Mouse (Mus musculus) left cerebral cortex, adult 18-20 months (tissue): ENCODE results near the gene Polr2b. TPM values are rescaled to one million over a fixed set of nuclear protein-coding genes. Genes with fewer than 3 reads are reported as not detected.

ENCODE experiments used
- DNase-seq, 2 experiments: peaks; one replicate each; pipeline ENCODE4 v3.0.0; 2021 to 2022; ENCODE audit warnings: low spot score in 2 of 2, mixed read lengths in 1 of 2
- long read RNA-seq, 2 experiments: library from polyadenylated mRNA; stranded (forward); transcript quantifications; one replicate each; pipeline ENCODE4 v2.0.0; 2021
- total RNA-seq, 2 experiments: library from RNA; stranded (reverse); gene quantifications; 2 replicates each; pipeline ENCODE4 v1.2.3; 2021

Gene Polr2b
- 10 to 100 TPM; 44.0 to 45.3 TPM for total RNA-seq
- long read RNA-seq, experiment 1, full-length matches to known transcripts: 56 of 67 reads
- long read RNA-seq, experiment 1, partial matches to known transcripts: 4 of 67 reads
- long read RNA-seq, experiment 1, other reads (novel, unspliced or antisense): 7 of 67 reads
- long read RNA-seq, experiment 2, full-length matches to known transcripts: 33 of 40 reads
- long read RNA-seq, experiment 2, partial matches to known transcripts: 3 of 40 reads
- long read RNA-seq, experiment 2, other reads (novel, unspliced or antisense): 4 of 40 reads

- peak; percentile 99 for DNase-seq
Measured at GRCm38 (mm10) chr5:77309924-77310772, at the start of gene Polr2b, which contains the start of gene Noa1. Gene Polr2b, plus strand, starts transcription at chr5:77310147. Gene Noa1, minus strand, starts transcription at chr5:77310084.

GRCm38 (mm10) chr5:77261137-77261536 lies 48.8 kb upstream of the Polr2b start:
- no peak for DNase-seq

- DNase-seq: no peak
Measured at GRCm38 (mm10) chr5:77262105-77262504, 47.8 kb upstream of the Polr2b start.

- peak; percentile 26 to 50 for DNase-seq
Measured at GRCm38 (mm10) chr5:77265081-77265670, 44.8 kb upstream of the Polr2b start, which contains the start of gene Rest. Gene Rest, plus strand, starts transcription at chr5:77265491.

DNA sequence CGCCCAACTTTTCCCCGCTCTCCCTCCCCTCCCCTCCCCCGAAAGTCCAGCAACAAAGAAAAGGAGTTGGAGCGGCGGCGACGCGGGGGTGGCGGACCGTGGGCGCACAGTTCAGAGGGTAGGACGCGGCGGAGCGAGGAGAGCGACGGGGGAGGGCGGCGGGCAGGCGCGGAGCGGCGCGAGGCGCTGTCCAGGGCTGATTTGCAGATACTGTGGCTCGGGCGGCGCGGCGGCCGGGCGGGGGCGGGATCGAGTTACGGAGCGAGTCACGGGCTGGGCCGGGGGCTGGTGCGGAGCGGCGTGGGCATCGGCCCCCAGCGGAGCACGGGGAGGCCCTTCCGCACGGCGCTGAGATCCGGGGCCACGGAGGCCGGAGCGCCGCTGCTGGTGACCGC lies 44.3 kb upstream of the Polr2b start:
- peak; percentile 26 to 54 for DNase-seq

DNA sequence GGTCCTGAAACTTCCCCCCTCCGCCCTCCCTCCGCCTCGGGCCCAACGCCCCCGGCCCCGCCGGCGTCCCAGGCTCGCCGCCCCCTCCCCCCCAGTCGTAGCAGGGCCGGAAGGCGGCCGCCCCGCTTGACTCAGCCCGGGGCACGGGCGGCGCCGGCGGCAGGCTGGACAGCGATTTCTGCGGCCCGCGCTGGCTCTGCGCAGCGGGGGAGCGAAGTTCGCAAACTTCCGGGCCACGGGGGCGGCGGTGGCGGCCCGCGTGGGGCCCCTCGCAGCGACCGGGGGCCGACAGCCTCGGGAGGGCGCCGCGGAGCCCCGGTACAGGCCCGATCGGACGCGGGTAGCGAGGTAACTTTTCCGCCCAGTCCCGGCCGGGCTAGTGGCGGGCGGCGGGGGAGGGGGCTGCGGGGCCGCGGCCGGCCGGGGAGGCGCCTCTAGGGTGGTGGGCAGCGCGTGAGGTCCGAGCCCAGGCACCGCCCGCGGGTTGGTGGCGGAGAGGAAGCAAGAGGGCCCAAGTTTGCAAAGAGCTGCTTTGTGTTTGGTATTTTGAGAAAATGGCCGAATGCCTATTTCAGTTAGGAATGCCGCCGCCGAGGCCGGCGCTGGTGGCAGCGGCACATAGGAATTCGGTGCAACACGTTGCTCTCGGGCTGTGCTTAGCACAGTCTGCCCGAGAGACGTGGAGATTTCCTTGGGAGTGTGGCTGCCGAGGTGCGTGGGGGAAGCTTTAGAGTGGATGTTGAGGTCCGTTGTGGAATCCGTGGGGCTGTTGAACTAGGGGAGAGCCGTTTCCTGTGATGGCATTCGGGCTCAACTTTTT lies 43.7 kb upstream of the Polr2b start:
- peak; percentile 8 to 30 for DNase-seq

DNA sequence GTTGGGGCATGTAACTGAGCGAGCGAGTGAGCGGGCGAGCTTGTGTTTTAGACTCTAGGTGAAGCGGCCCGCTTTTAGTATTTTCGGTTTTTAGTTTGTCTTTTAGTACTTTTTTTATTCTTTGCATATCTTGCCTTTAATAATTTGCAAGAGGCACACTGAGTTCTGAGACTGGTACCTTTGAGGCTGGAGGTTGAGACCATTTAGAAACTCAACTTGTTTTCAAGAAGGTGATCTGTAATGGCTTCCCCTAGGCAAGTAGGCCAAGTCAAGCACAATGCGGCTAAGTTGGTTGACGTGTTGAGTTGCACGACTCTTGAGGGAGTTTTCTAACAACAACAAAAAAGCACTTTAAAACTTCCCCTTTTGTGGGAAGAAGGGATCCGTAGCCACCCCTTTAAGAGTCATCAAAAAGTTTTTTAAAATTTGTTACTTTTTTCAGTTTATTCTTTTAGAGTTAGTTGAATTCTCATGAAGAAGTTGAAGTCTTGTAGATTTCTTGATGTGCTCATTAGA lies 43.0 kb upstream of the Polr2b start:
- DNase-seq: no peak

DNA sequence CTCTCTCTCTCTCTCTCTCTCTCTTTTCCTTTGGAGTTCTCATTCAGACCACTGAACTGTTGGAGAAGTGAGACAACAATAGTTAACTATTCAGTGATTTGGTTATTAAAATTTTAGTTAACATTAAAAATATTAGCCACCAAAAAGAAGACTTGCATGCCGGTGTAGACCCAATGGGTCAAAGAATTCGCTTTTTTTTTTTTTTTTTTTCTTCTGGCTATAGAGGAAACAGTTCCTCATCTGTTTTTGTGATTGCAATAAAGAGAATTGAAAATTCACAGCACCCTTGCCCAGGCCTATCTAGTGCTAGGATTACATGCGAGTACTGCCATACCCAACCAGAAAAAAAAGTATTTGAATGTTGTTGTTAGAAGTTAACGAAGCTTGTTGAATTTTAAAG lies 42.5 kb upstream of the Polr2b start:
- no peak for DNase-seq

DNA sequence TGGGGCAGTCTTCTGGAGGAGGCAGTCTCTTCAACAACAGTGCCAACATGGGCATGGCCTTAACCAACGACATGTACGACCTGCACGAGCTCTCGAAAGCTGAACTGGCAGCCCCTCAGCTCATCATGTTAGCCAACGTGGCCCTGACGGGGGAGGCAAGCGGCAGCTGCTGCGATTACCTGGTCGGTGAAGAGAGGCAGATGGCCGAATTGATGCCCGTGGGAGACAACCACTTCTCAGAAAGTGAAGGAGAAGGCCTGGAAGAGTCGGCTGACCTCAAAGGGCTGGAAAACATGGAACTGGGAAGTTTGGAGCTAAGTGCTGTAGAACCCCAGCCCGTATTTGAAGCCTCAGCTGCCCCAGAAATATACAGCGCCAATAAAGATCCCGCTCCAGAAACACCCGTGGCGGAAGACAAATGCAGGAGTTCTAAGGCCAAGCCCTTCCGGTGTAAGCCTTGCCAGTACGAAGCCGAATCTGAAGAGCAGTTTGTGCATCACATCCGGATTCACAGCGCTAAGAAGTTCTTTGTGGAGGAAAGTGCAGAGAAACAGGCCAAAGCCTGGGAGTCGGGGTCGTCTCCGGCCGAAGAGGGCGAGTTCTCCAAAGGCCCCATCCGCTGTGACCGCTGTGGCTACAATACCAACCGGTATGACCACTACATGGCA lies 41.9 kb upstream of the Polr2b start:
- DNase-seq: no peak

GRCm38 (mm10) chr5:77269399-77269798 lies 40.5 kb upstream of the Polr2b start:
- no peak for DNase-seq

- DNase-seq: no peak
Measured at GRCm38 (mm10) chr5:77273151-77273550, 36.8 kb upstream of the Polr2b start.

DNA sequence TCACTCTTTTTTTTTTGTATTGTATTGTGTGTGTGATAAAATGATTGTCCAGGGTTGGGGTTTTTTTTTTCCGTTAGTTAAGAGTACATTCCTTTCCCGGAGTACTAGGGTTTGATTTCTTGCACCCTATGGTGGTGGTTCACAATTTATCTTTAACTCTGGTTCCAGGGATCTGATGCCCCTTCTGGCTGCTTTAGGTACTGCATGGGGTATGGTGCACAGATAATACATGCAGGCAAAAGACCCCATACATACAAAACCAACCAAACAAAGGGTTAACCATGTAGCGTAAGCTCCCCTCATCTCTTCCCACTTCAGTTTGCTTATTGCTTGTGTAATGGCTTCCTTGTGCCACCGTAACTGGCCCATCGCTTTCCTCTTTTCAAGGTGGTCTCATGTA lies 34.0 kb upstream of the Polr2b start:
- DNase-seq: peak in 1 of 2 experiments; percentile 13

- DNase-seq: no peak
Measured at GRCm38 (mm10) chr5:77277204-77277603, 32.7 kb upstream of the Polr2b start.

DNA sequence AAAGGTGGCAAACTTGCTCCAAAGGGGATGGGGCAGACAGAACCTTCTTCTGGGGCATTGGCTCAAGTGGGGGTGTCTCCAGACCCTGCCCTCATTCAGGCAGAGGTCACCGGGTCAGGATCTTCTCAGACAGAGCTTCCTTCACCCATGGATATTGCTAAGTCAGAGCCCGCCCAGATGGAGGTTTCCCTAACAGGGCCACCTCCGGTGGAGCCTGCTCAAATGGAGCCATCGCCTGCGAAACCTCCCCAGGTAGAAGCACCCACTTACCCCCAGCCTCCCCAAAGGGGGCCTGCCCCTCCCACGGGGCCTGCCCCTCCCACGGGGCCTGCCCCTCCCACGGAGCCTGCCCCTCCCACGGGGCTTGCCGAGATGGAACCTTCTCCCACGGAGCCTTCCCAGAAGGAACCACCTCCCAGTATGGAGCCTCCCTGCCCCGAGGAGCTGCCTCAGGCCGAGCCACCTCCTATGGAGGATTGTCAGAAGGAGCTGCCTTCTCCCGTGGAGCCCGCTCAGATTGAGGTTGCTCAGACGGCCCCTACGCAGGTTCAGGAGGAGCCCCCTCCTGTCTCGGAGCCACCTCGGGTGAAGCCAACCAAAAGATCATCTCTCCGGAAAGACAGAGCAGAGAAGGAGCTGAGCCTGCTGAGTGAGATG lies 28.3 kb upstream of the Polr2b start:
- DNase-seq: no peak

DNA sequence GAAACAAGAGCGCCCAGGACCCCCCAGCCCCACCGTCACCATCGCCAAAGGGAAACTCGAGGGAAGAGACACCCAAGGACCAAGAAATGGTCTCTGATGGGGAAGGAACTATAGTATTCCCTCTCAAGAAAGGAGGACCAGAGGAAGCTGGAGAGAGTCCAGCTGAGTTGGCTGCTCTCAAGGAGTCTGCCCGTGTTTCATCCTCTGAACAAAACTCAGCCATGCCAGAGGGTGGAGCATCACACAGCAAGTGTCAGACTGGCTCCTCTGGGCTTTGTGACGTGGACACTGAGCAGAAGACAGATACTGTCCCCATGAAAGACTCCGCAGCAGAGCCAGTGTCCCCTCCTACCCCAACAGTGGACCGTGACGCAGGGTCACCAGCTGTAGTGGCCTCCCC lies 27.7 kb upstream of the Polr2b start:
- no peak for DNase-seq

DNA sequence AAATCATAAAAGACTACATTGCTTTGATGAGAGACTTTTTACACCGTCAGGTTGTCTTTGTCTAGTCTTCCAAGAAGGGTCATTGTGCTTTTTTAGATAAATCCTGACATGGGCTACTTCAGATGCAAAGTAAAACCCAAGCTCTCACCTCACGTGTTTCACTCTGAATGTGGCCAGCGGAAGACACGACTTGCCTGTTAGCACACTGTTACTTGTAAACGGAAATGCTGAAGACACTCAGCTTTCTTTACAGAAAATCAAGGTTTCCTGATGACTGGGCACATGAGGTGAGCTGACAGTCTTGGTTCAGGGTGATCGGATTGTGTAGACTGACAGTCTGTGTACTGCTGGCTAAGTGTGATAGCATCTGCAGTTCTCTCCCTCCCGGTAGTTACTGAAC lies 24.3 kb upstream of the Polr2b start:
- no peak for DNase-seq

DNA sequence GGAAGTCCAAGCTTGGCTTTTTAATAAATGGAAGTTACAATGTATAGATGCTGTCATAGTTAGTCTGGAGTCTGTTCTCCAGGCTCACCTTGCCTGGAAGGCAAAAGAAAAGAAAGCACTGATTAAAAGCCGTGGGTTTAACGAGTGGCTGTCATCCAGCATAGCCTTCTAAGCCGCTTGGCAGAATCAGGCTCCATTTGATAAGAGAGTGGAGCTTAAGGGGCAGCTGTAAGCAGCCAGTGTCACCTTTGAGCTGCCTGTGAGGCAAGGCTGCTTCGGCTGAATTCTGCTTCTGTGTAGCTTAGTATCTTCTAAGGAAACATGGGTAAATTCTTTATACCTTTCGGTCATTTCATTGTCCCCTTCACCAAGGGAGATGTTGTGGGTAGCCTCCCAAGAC lies 23.0 kb upstream of the Polr2b start:
- no peak for DNase-seq

DNA sequence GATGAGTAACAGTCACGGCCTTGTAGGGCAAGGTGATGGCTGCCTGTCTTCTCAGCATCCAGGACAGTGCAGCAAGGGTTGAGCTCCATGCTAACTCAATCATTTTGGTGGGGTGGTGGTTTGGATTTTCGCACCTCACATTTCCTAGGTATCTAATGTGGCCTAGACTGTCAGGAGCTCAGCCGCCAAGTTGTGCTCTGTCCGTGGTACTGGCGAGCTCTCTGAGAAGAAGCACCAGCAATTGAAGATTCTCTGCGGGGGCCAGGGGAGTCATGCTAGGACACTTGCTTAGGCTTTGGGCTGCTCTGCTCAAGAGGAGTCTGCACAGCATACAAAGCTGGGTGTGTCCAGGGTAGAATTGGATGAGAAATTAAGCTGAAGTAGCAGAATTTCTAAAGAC lies 22.0 kb upstream of the Polr2b start:
- DNase-seq: no peak

DNA sequence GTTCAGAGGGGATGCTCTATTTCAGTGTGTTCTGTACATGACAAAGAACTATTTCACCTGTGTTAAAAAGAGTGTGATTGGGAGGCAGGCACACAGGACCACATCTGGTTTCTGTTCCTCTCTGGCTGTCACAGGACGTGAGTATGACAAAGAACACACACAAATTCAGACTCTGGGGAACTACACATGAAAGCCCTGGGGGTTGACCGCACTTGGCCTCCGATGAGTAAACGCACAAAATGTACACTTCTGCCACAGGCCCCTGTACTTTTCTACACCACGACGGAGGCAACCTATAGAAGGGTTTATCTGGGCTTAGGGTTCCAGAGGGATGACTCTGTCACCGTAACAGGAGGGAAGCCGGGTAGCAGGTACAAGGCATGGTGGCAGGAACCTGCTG lies 20.3 kb upstream of the Polr2b start:
- no peak for DNase-seq

DNA sequence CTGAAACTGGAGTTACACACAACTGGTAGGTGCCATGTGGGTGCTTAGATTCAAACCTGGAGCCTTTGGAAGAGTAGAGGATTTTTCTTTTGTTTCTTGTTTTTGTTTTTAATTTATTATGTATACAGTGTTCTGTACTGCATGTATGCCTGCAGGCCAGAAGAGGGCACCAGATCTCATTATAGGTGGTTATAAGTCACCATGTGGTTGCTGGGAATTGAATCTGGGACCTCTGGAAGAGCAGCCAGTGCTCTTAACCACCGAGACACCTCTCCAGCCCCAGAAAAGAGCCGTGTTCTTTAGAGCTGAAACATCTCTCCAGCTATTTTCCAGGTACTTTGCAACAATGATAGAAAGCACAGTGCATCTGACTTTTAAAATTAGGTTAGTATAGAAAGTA lies 19.3 kb upstream of the Polr2b start:
- DNase-seq: no peak
